Mouse (Mus musculus) intestine, postnatal 0 days (tissue): ENCODE measurements around the gene Zdhhc8. TPM values are rescaled to one million over a fixed set of nuclear protein-coding genes. Genes with fewer than 3 reads are reported as not detected.
"Not testable (repeated sequence)": the region's sequence is repeated elsewhere in the genome, so short reads cannot be mapped to it uniquely, and the experiment has no call there.

Experiments
- ATAC-seq: fragments of 200-750 bp; cut with Nextera tagmentation; 2 replicates; pipeline ENCODE4 v1.8.0; 2017; ENCODE audit warnings: mild to moderate bottlenecking, moderate TSS enrichment, moderate library complexity
- H3K27ac ChIP-seq: fragments of 300-500 bp; sonication (generic); 2 replicates; pipeline ENCODE4 v1.5.1; 2014; ENCODE audit warnings: mild to moderate bottlenecking, low read depth, low read length, moderate library complexity
- H3K27me3 ChIP-seq: fragments of 300-500 bp; sonication (generic); replicated peaks from 2 replicates; pipeline ENCODE4 v1.6.1; 2014; ENCODE audit warnings: low read length, mixed read lengths; ENCODE audit not compliant: control insufficient read depth, insufficient read depth
- H3K36me3 ChIP-seq: fragments of 300-500 bp; sonication (generic); 2 replicates; pipeline ENCODE4 v1.6.1; 2014; ENCODE audit warnings: mild to moderate bottlenecking, moderate library complexity; ENCODE audit not compliant: control insufficient read depth, insufficient read depth
- H3K4me1 ChIP-seq: fragments of 300-500 bp; sonication (generic); replicated peaks from 2 replicates; pipeline ENCODE4 v1.6.1; 2014; ENCODE audit warnings: antibody characterized with exemption, low read length, mixed read lengths; ENCODE audit not compliant: control insufficient read depth, insufficient read depth
- H3K4me2 ChIP-seq: fragments of 300-500 bp; sonication (generic); replicated peaks from 2 replicates; pipeline ENCODE4 v1.6.1; 2014; ENCODE audit warnings: low read depth, mild to moderate bottlenecking, moderate library complexity
- H3K4me3 ChIP-seq: fragments of 300-500 bp; sonication (generic); 2 replicates; pipeline ENCODE4 v1.5.1; 2014; ENCODE audit warnings: low read depth, low read length
- H3K9ac ChIP-seq: fragments of 300-500 bp; sonication (generic); 2 replicates; pipeline ENCODE4 v1.6.1; 2014; ENCODE audit warnings: mild to moderate bottlenecking, low read depth, low read length
- H3K9me3 ChIP-seq: fragments of 300-500 bp; sonication (generic); 2 replicates; pipeline ENCODE4 v1.6.1; 2016; ENCODE audit warnings: mixed run types; ENCODE audit not compliant: control insufficient read depth
- CTCF ChIP-seq: sonication (generic); IDR thresholded peaks from 2 replicates; pipeline ENCODE4 v1.5.1; 2016; ENCODE audit warnings: low read depth, mild to moderate bottlenecking, control low read depth, antibody characterized with exemption, moderate library complexity
- WGBS: fragments of 180-500 bp; shearing (Covaris S2); extraction: QIAGEN DNeasy Blood & Tissue Kit; methylation state at CpG from one replicate; pipeline ENCODE4 v1.1.7; 2014; 5-methylcytosine and 5-hydroxymethylcytosine counted together
- polyA plus RNA-seq: library from polyadenylated mRNA; unstranded; fragments of >200 nt; fragmentation: Nextera tagmentation; extraction: Ambion mirVana; gene quantifications from 2 replicates; pipeline ENCODE4 v1.2.1, GENCODE M21; 2015

The Zdhhc8 gene
- polyA plus RNA-seq, 1 experiment from 2014 or later: 4.3 TPM

GRCm38 (mm10) chr16:18202061-18202460 is 32.9 kb downstream of the Zdhhc8 start:
- Histone ChIP-seq H3K4me1 (no peaks in the 10 kb centered on the region), H3K4me3 (no peak overlapping the region), H3K4me2 (no peak overlapping the region), H3K27ac (no peak overlapping the region; the same call in 1 of the 2 replicates), H3K36me3 (no peaks in the 10 kb centered on the region), H3K9me3 (no peaks in the 10 kb centered on the region), H3K27me3 (no peaks in the 10 kb centered on the region), H3K9ac (no peak overlapping the region)
- 96% methylated on average over 1 of the region's 1 CpGs for WGBS
- no peak for ATAC-seq
- TF ChIP-seq CTCF: no peak

GRCm38 (mm10) chr16:18201620-18202019 is 33.3 kb downstream of the Zdhhc8 start:
- Histone ChIP-seq H3K36me3 (no peaks in the 10 kb centered on the region), H3K27ac (no peak overlapping the region), H3K4me2 (no peak overlapping the region), H3K4me3 (no peak overlapping the region), H3K4me1 (no peaks in the 10 kb centered on the region), H3K9ac (no peak overlapping the region), H3K27me3 (no peaks in the 10 kb centered on the region), H3K9me3 (no peaks in the 10 kb centered on the region)
- TF ChIP-seq CTCF: no peak
- peak; percentile 40 for ATAC-seq
- WGBS: 27% methylated on average over 1 of the region's 1 CpGs

GRCm38 (mm10) chr16:18200062-18200461 is 34.9 kb downstream of the Zdhhc8 start:
- H3K27ac ChIP-seq: no peak overlapping the region
- H3K27me3 ChIP-seq: no peaks in the 10 kb centered on the region
- H3K9me3 ChIP-seq: no peaks in the 10 kb centered on the region
- no peak for ATAC-seq
- WGBS: 89% methylated on average over 2 of the region's 2 CpGs
- H3K4me1 ChIP-seq: peaks cover under 1% of the 10 kb centered on the region; the same call in 1 of the 2 replicates
- H3K4me3 ChIP-seq: no peak overlapping the region
- no peak overlapping the region for H3K9ac ChIP-seq
- H3K36me3 ChIP-seq: no peaks in the 10 kb centered on the region
- no peak overlapping the region for H3K4me2 ChIP-seq
- no peak for TF ChIP-seq CTCF

- H3K36me3 ChIP-seq: no peaks in the 10 kb centered on the region
- H3K9ac ChIP-seq: no peak overlapping the region
- TF ChIP-seq CTCF: no peak
- no peak overlapping the region for H3K27ac ChIP-seq
- H3K27me3 ChIP-seq: no peaks in the 10 kb centered on the region
- peaks cover 7% of the 10 kb centered on the region; the same call in 1 of the 2 replicates for H3K4me1 ChIP-seq
- no peak for ATAC-seq
- WGBS: 60% methylated on average over 10 of the region's 10 CpGs
- no peak overlapping the region for H3K4me2 ChIP-seq
- no peak overlapping the region for H3K4me3 ChIP-seq
- H3K9me3 ChIP-seq: no peaks in the 10 kb centered on the region
These were observed 36.4 kb downstream of the Zdhhc8 start for GRCm38 (mm10) chr16:18198365-18199098.

- TF ChIP-seq CTCF: no peak
- H3K4me3 ChIP-seq: no peak overlapping the region
- no peaks in the 10 kb centered on the region for H3K27me3 ChIP-seq
- no peak for ATAC-seq
- no peaks in the 10 kb centered on the region for H3K9me3 ChIP-seq
- H3K36me3 ChIP-seq: no peaks in the 10 kb centered on the region
- 83% methylated on average over 6 of the region's 6 CpGs for WGBS
- no peak overlapping the region for H3K27ac ChIP-seq
- no peak overlapping the region for H3K4me2 ChIP-seq
- peaks cover 7% of the 10 kb centered on the region; the same call in 1 of the 2 replicates for H3K4me1 ChIP-seq
- no peak overlapping the region for H3K9ac ChIP-seq
These were observed 37.1 kb downstream of the Zdhhc8 start for GRCm38 (mm10) chr16:18197881-18198280.

- H3K27ac ChIP-seq, H3K27me3 ChIP-seq: not testable (repeated sequence)
- whole genome bisulfite sequencing: 25% methylated on average over 3 of the region's 3 CpGs
These were observed 39.4 kb downstream of the Zdhhc8 start for GRCm38 (mm10) chr16:18195561-18195960.

More at GRCm38 (mm10) chr16:18195561-18195960, 39.4 kb downstream of the Zdhhc8 start:
- not testable (repeated sequence) for H3K36me3 ChIP-seq, H3K4me1 ChIP-seq, H3K9ac ChIP-seq, H3K9me3 ChIP-seq, H3K4me2 ChIP-seq, H3K4me3 ChIP-seq
- 0 out of 2 replicates have a peak, but pooled peaks have one; percentile 9 for ATAC-seq
